Mouse (Mus musculus) midbrain, embryonic 14.5 days (tissue): Measurements from ENCODE around the gene Pdgfd. TPM values are rescaled to one million over a fixed set of nuclear protein-coding genes. Genes with fewer than 3 reads are reported as not detected.

Experiments
- ATAC-seq: fragments of 200-750 bp; cut with Nextera tagmentation; 2 replicates; pipeline ENCODE4 v1.8.0; 2017; ENCODE audit warnings: moderate number of reproducible peaks, moderate library complexity; ENCODE audit not compliant: low FRiP score, low TSS enrichment
- DNase-seq: peaks from one replicate; pipeline ENCODE4 v3.0.0-alpha.2; 2015
- H3K27ac ChIP-seq: fragments of 300-500 bp; sonication (generic); replicated peaks from 2 replicates; pipeline ENCODE4 v1.5.1; 2014; ENCODE audit warnings: mild to moderate bottlenecking, low read depth, low read length, moderate library complexity
- H3K27me3 ChIP-seq: fragments of 300-500 bp; sonication (generic); 2 replicates; pipeline ENCODE4 v1.6.1; 2014; ENCODE audit warnings: low read length, control low read depth, mixed read lengths; ENCODE audit not compliant: control insufficient read depth, insufficient read depth
- H3K36me3 ChIP-seq: fragments of 300-500 bp; sonication (generic); 2 replicates; pipeline ENCODE4 v1.6.1; 2014; ENCODE audit warnings: low read length, control low read depth; ENCODE audit not compliant: control insufficient read depth, insufficient read depth
- H3K4me1 ChIP-seq: fragments of 300-500 bp; sonication (generic); 2 replicates; pipeline ENCODE4 v1.6.1; 2014; ENCODE audit warnings: mild to moderate bottlenecking, antibody characterized with exemption, low read length, control low read depth; ENCODE audit not compliant: control insufficient read depth, insufficient read depth
- H3K4me2 ChIP-seq: fragments of 300-500 bp; sonication (generic); 2 replicates; pipeline ENCODE4 v1.6.1; 2014; ENCODE audit warnings: mild to moderate bottlenecking, low read length, moderate library complexity
- H3K4me3 ChIP-seq: fragments of 300-500 bp; sonication (generic); replicated peaks from 2 replicates; pipeline ENCODE4 v1.5.1; 2014; ENCODE audit warnings: low read depth, low read length
- H3K9ac ChIP-seq: fragments of 300-500 bp; sonication (generic); replicated peaks from 2 replicates; pipeline ENCODE4 v1.6.1; 2014; ENCODE audit warnings: mild to moderate bottlenecking, low read length, moderate library complexity
- H3K9me3 ChIP-seq: fragments of 300-500 bp; sonication (generic); 2 replicates; pipeline ENCODE4 v1.6.1; 2016; ENCODE audit warnings: low read length, control low read depth, mixed read lengths; ENCODE audit not compliant: control insufficient read depth
- WGBS: fragments of 180-500 bp; shearing (Covaris S2); extraction: QIAGEN DNeasy Blood & Tissue Kit; methylation state at CpG from one replicate; pipeline ENCODE4 v1.1.7; 2014; 5-methylcytosine and 5-hydroxymethylcytosine counted together
- polyA plus RNA-seq: library from polyadenylated mRNA; unstranded; fragments of >200 nt; fragmentation: Nextera tagmentation; extraction: Ambion mirVana; gene quantifications from 2 replicates; pipeline ENCODE4 v1.2.1, GENCODE M21; 2014

The Pdgfd gene
- polyA plus RNA-seq, 1 experiment from 2014 or later, result 2.1 TPM

DNA sequence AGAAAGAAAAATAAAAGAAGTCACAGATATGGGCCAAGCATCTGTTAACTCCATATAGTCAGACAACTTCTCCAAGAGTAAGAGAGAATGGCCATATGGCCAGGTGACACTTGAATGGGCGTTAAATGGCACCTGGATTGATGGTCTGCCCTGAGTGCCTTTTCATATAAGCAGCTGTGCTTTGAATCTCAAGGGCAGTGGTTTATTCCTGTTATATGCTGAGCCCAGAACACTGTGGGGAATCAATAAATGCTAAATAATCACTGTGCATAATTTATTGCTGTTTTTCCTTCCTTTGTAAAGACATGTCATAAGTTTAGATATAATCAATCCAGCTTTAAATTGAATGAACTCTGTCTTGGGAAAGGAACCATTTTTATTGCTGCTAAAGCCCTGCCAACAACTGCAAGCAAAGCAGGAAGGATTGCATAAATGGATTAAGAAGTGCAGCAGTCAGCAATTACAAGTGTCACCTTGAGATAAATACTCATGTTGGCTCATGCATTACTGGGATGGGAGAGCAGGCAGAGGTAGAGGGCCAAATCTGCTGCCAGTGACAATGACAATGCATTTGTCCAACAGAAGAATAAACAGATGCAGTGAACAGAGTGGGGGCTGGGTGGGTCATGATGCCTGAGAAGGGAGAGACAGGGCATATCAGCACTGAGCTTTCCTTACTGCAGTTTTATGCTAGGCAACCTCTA is 185.0 kb downstream of the Pdgfd start:
- Histone ChIP-seq H3K9me3 (no peaks in the 10 kb centered on the region), H3K27me3 (no peaks in the 10 kb centered on the region), H3K4me1 (no peaks in the 10 kb centered on the region), H3K36me3 (no peaks in the 10 kb centered on the region), H3K9ac (no peak overlapping the region), H3K4me3 (no peak overlapping the region), H3K4me2 (no peak overlapping the region), H3K27ac (no peak overlapping the region)
- 67% methylated on average over 1 of the region's 1 CpGs for WGBS
- peak; percentile 10 for DNase-seq
- ATAC-seq, result no peak

- no peaks in the 10 kb centered on the region for H3K4me1 ChIP-seq
- DNase-seq (no peak), ATAC-seq (no peak)
- H3K27ac ChIP-seq, result no peak overlapping the region
- H3K27me3 ChIP-seq, result no peaks in the 10 kb centered on the region
- no peaks in the 10 kb centered on the region for H3K9me3 ChIP-seq
- 83% methylated on average over 2 of the region's 2 CpGs for WGBS
- no peaks in the 10 kb centered on the region for H3K36me3 ChIP-seq
- no peak overlapping the region for H3K4me3 ChIP-seq
- H3K4me2 ChIP-seq, result no peak overlapping the region
- H3K9ac ChIP-seq, result no peak overlapping the region
Observed at GRCm38 (mm10) chr9:6360795-6361194, 192.4 kb downstream of the Pdgfd start.

DNA sequence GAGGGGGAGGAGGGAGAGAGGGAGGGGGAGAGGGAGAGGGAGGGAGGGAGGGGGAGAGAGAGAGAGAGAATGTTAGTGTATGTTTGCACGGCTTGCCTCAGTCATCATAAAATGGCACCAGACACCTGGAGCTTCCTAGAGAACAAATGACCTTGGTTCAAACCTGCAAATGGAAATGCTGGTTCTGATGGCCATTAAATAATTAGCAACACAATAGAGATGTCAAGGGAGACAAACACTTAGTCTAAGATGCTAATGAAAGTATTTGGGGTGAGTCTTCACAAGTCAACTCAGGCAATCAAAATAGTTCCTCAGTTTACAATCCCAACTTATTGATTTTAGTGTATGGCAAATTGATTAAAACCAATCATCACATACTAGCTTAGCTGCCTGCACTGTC is 198.2 kb downstream of the Pdgfd start:
- no peaks in the 10 kb centered on the region for H3K4me1 ChIP-seq
- H3K9me3 ChIP-seq, result no peaks in the 10 kb centered on the region
- H3K4me2 ChIP-seq, result no peak overlapping the region
- DNase-seq (no peak), ATAC-seq (no peak)
- 84% methylated on average over 1 of the region's 1 CpGs for WGBS
- no peaks in the 10 kb centered on the region for H3K36me3 ChIP-seq
- no peak overlapping the region for H3K9ac ChIP-seq
- no peak overlapping the region for H3K4me3 ChIP-seq
- no peaks in the 10 kb centered on the region for H3K27me3 ChIP-seq
- no peak overlapping the region for H3K27ac ChIP-seq

GRCm38 (mm10) chr9:6401764-6402163 is 233.4 kb downstream of the Pdgfd start:
- no peak overlapping the region for H3K9ac ChIP-seq
- no peak overlapping the region for H3K27ac ChIP-seq
- no peak for ATAC-seq
- no peak overlapping the region for H3K4me2 ChIP-seq
- H3K4me1 ChIP-seq, result no peaks in the 10 kb centered on the region
- H3K27me3 ChIP-seq, result no peaks in the 10 kb centered on the region
- 87% methylated on average over 1 of the region's 1 CpGs for WGBS
- no peaks in the 10 kb centered on the region for H3K9me3 ChIP-seq
- no peak overlapping the region for H3K4me3 ChIP-seq
- no peak for DNase-seq
- H3K36me3 ChIP-seq, result no peaks in the 10 kb centered on the region

DNA sequence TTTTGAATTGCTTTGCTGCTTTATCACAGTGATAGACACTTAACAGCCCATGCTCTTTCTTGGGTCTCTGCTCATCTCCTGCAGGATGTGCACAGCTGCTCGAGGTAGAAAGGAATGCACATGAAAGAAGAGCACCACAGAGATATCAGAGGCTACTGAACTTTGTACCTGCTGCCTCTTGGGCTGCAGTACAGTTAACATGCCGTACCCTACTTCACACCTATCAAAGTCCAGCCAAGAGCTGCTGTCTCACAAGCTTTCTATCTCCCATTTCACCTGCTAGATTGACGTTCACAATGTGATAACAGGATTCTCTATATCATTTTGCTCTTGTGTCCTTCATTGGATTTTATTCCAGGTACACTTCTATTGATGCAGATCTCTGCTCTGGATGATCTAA is 238.2 kb downstream of the Pdgfd start:
- Histone ChIP-seq H3K4me1 (no peaks in the 10 kb centered on the region), H3K4me3 (no peak overlapping the region), H3K27me3 (no peaks in the 10 kb centered on the region), H3K27ac (no peak overlapping the region), H3K36me3 (no peaks in the 10 kb centered on the region), H3K4me2 (no peak overlapping the region), H3K9ac (no peak overlapping the region), H3K9me3 (no peaks in the 10 kb centered on the region)
- no peak for DNase-seq
- 79% methylated on average over 3 of the region's 3 CpGs for WGBS
- ATAC-seq, result no peak

GRCm38 (mm10) chr9:6407972-6408371 is 239.6 kb downstream of the Pdgfd start:
- no peaks in the 10 kb centered on the region for H3K36me3 ChIP-seq
- 49% methylated on average over 4 of the region's 4 CpGs for WGBS
- DNase-seq (peak; percentile 50), ATAC-seq (no peak)
- H3K9me3 ChIP-seq, result no peaks in the 10 kb centered on the region
- no peak overlapping the region for H3K9ac ChIP-seq
- H3K4me2 ChIP-seq, result no peak overlapping the region
- no peak overlapping the region for H3K4me3 ChIP-seq
- H3K27me3 ChIP-seq, result no peaks in the 10 kb centered on the region
- no peaks in the 10 kb centered on the region for H3K4me1 ChIP-seq
- H3K27ac ChIP-seq, result no peak overlapping the region

DNA sequence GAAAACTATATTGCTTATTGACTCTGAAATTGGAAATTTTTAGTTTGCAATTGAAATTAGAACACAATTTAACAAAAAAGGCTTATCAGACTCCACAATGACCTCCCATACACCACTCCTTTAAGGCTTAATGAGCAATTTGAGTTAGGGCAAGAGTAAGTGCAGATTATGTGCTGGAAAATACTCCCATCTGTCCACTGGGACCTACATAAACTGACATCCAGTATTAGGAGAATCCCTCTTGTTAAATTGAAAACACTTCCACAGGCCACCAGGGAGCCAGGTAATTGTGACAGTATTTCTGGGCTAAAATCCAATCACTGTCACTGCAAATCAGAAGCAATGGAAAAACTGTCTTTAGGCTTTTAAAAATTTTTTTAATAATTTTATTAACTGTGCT is 256.2 kb downstream of the Pdgfd start:
- H3K9me3 ChIP-seq, result no peaks in the 10 kb centered on the region
- no peaks in the 10 kb centered on the region for H3K36me3 ChIP-seq
- no peak overlapping the region for H3K9ac ChIP-seq
- H3K4me2 ChIP-seq, result no peak overlapping the region
- H3K4me3 ChIP-seq, result no peak overlapping the region
- DNase-seq (no peak), ATAC-seq (no peak)
- H3K27ac ChIP-seq, result no peak overlapping the region
- no peaks in the 10 kb centered on the region for H3K4me1 ChIP-seq
- H3K27me3 ChIP-seq, result no peaks in the 10 kb centered on the region

Other genes starting within 250 kb of the Pdgfd start
- 0.03 TPM in 1 of 2 replicates, not detected in the other for gene Ddi1, start 101.3 kb downstream of the Pdgfd start, polyA plus RNA-seq